Mouse (Mus musculus) 416B (cell line): ENCODE measurements around the gene Rsph6a.
A peak's percentile ranks its signal among the peaks of the same experiment; 100 is the strongest.

Experiments
- DNase-seq: peaks from one replicate; pipeline ENCODE4 v3.0.0; 2011; ENCODE audit warnings: low read depth

Gene Rsph6a

GRCm38 (mm10) chr7:19098811-19099210 is 44.3 kb downstream of the Rsph6a start:
- DNase-seq = no peak

DNA sequence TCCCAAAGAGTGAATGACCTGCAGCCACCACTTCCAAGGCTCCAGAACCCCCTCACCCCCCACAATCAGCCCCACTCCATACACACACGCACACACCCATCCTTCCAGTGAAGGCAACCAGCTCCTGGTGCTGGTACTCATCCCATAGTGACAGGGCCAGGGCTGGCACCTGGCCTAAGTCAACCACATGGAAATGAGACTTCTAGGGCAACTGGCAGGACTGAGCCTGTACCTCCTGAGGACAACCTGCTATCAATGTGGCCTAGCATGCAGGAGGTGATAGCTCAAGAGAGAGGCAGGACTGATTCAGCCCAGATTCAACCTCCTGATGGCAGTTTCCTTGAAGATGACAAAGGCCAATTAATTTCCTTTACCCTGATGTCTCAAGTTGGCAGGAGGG is 45.8 kb downstream of the Rsph6a start:
- DNase-seq = no peak

DNA sequence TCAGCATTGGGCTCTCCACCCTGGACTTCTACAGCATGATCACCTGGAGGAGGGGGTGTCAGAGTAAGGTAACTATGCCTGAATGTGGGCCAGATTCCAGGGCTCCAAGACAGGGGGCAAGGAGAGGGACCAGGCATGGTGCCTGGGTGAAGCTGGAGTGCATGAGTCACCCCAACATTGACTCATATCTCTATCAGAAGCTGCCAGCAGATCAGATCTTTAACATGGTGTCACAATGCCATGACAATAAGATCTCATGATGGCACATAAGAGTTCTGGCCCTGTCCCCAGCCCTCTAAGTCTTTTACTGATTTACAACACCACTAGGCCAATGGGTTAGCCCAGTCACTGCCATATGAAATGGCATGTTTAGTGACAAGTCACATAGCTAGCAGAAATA is 49.3 kb downstream of the Rsph6a start:
- peak; percentile 80 for DNase-seq

DNA sequence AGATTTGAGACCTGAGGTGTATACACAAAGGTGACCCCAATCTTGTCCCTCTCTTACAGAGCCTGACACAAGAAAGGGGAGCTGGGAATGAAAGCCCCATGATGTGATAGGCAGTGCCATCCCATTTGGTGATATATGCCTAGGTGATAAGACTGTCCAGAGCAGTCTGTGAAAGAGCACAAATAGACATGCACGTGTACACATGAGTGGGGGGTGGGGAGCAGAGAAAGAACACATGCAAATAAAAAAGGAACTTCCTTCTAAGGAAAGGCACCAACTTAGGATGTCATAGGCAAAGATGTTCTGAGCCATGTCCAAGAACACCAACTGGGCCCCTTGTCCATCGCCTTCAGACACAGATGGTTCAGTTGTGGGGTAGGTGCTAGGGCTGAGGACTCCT is 50.0 kb downstream of the Rsph6a start:
- no peak for DNase-seq

DNA sequence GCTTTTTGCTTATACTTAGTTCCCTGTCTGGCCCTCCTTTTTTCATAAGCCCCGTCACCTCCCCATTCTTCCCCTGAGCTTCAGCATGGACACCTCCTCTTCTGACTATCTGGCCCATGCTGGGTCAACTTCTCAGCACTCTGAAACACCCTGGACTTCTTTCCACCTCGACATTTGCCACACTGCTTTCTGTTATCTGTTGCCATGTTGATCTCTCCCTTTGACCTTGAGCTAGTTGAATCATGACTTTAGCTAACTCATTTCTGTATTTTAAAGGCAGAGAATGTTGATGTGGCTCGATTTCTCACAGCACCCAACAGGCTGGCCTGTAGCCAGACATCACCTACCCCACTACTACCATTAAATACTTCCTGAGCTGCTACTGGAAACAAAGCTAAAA is 52.9 kb downstream of the Rsph6a start:
- DNase-seq = no peak

GRCm38 (mm10) chr7:19109565-19109964 is 55.1 kb downstream of the Rsph6a start:
- DNase-seq = no peak

DNA sequence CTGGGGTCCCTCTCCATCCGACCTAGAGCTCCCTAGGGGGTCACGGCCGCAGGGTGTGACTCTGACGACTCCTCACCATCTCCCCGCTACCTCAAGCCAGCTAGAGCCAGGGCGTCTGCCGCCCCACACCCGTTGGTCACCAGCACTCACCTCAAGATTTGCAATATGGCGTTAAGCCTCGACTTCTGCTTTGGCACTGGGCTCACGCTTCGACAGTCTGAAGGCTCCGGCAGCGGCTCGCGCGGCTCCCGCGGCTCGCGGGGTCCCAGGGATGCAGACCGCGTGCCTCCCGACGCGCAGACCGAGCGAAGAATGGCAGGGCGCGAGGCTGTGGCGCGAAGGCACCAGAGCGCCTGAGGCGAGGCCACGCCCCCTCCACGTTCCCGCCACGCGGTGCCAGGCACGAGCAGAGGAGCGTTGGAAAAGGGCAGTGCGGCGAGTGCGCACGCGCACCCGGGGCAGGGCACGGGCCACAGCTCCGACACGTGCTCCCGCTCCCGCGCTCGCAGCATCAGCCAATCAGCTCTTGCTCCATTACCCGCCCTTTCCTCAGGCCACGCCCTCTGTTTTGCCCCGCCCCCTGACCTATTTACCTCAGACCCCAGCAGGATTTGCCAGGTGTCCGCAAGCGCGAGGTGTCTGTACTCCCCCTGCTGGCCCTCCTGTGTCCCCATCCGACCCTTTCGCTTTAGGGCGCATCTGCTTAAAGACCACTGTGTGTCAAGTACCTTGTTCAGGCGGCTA is 63.7 kb downstream of the Rsph6a start, which contains the start of gene Gm4969:
Gene Gm4969 (minus strand): TSS at position 341 of the 744 bp plus-strand sequence.
- no peak for DNase-seq

DNA sequence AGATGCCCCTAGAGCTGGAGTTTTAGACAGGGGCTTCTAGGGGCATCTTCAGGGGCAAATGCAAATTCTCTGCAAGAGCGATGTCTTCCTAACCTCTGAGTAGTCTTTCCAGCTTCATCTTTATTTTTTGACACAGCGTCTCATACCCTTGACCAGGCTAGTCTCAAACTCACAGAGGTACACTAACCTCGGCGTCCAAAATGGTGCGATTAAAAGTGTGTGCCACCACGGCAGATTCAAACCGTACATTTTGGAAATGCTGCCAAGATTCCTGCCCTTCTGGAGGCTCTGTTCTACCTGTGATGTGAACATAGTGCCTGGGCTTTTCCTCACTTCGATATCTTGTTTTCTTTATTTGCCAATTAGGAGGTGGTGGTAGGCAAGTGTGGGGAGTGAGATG is 64.6 kb downstream of the Rsph6a start:
- DNase-seq = no peak

DNA sequence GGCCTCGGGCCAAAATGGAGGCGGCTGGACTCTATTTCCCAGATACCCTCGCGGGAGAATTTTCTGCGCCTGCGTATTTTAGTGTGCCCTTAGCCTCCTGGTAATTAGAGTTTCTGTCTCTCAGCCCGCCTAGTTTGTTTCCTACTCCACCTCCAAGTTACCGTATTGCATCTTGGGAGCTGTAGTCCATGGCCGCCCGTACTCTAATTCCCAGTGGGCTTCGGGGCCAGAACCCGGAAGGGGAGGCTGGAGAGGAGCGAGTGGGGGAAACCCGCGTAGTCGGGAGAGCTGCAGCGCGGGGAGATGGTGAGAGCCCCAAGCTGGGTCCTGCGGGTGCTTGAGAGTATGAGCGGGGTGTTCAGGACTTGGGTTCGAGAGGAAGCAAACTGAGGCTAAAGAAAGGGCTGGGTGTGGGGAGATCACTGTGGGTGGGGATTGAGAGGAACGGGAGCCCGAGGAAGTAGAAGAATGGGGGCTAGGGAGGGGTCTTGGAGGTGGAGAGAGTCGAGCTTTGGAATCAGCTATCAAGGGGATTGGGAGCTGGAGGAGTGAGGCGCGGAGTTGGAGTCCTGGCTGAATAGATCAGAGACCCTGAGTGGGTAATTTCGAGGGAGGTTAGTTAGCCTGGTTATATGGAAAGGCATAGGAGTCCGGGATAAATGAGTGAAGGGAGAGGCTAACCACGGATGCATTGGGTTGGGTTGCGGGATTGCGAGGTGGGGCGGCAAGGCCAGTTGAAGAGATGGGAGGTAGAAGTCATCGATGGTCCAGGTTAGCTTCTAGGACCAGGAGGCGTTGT is 65.3 kb downstream of the Rsph6a start, which contains the start of gene Fbxo46:
Gene Fbxo46 (plus strand): TSS at position 229 of the 799 bp plus-strand sequence.
- DNase-seq = peak; percentile 98

DNA sequence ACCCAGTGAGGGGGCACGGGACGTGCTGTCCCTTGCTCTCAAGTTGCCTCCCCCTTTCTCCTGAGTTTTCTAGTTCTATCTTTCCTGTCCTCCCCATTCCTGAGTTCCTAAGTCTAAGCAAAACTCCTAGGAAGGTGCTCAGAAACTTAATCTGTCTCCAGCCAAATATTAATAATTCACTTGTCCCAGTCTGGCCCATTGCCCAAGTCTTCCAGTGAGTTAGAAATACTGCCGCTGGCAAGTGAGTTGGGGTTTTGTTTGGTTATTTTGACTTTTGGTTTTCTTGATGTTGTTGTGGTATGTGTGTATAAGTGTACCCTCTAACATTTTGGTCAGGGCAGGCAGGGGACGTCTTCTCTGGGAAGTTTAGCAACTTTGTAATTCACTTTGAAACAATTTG is 67.2 kb downstream of the Rsph6a start:
- no peak for DNase-seq
